Mouse (Mus musculus) megakaryocyte, embryonic 14.5 days (primary cell): ENCODE measurements at regions not wholly inside any gene's neighbourhood (a gene's known extent, or its start where the extent isn't known, plus 50 kb on each side); places are given as distances from the start of the nearest gene placed in this dataset.

Experiments used
- H3K27me3 ChIP-seq: replicated peaks from 2 replicates; pipeline ENCODE3; 2012; ENCODE audit warnings: inconsistent platforms
- H3K36me3 ChIP-seq: replicated peaks from 2 replicates; pipeline ENCODE3; 2012; ENCODE audit warnings: low read length, inconsistent platforms, mixed read lengths
- H3K4me1 ChIP-seq: 2 replicates; pipeline ENCODE4 v1.6.1; 2012; ENCODE audit warnings: inconsistent platforms
- H3K4me3 ChIP-seq: replicated peaks from 2 replicates; pipeline ENCODE3; 2012; ENCODE audit warnings: moderate library complexity, mild to moderate bottlenecking, inconsistent platforms
- H3K9me3 ChIP-seq: 2 replicates; pipeline ENCODE4 v1.6.1; 2012; ENCODE audit warnings: inconsistent platforms
- FLI1 ChIP-seq: IDR thresholded peaks from 2 replicates; pipeline ENCODE4 v1.6.1; 2012; ENCODE audit warnings: low read length, inconsistent platforms, mixed read lengths
- GATA1 ChIP-seq: IDR thresholded peaks from 3 replicates; pipeline ENCODE4 v1.6.1; 2012; ENCODE audit warnings: mixed read lengths, low read length, inconsistent platforms, borderline replicate concordance

DNA sequence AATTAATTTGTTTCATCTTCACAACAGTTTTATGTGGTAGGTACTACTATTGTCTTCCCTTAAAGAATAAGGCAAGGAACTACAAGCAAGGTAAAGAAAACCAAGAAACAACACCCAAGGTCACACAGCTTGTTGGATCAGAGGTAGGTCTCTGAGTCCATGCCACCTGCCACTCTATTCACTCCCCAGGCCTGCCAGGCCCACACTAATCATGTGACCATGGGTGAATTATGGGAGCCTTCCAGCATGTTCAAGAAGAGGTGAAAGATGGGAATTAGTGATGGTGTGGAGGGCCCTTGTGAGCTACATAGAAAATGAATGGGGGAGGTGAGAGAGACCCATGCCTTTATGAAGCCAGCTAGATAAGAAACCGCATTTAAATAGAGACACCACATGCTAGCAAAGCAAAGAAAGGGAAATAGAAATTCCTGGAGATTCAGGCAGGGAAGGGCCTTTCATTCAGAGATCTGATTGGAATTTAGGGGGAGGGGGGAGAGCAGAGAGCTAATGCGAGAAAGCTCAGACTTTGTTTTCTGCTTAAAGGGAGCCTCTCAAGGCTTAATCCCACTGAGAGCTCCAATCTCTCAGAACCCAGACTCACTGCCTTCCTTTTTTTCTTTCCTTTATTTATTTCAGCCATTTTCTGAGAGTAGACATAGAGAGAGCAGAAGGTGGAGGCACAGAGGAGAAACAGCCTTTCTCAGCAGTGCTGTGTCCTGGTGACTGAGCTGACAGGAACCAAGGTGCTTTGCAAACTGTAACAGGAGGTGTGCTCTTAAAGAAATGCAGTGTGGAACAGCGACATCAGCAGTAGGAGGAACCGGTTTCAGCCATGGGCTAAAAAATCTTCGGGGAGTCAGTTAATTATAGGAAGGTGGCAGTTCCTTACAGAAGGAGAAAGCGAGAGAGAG is 160.0 kb downstream of the Spata19 start:
- TF ChIP-seq FLI1 (no peak), GATA1 (no peak)
- Histone ChIP-seq H3K36me3 (no peaks in the 10 kb centered on the region), H3K4me3 (no peak overlapping the region), H3K9me3 (peaks cover 18% of the 10 kb centered on the region), H3K27me3 (peaks cover 44% of the 10 kb centered on the region), H3K4me1 (peaks cover 70% of the 10 kb centered on the region)

DNA sequence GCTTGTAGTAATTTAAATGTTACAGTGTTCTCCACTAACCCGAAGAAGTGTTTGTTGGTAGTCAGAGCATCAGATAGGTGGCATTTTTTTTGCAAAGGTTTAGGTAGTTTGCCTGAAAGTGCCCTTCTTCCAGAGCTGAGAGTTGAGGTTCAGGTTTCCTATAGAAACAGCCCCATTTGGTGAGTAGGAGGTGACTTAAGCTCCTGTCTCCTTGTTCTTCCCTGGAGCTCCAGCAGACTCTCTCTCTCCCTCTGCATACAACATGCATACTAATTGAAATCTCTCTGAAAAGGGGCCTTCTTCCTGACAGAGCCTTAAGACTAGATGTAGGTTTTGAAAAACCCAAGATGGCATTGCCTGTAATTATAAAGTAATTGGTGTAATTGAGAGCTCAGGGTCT is 161.3 kb downstream of the Spata19 start:
- Histone ChIP-seq H3K36me3 (no peaks in the 10 kb centered on the region), H3K4me1 (peaks cover 57% of the 10 kb centered on the region), H3K9me3 (peaks cover 31% of the 10 kb centered on the region), H3K4me3 (no peak overlapping the region), H3K27me3 (peaks cover 49% of the 10 kb centered on the region)
- no peak for TF ChIP-seq FLI1
- no peak for TF ChIP-seq GATA1

DNA sequence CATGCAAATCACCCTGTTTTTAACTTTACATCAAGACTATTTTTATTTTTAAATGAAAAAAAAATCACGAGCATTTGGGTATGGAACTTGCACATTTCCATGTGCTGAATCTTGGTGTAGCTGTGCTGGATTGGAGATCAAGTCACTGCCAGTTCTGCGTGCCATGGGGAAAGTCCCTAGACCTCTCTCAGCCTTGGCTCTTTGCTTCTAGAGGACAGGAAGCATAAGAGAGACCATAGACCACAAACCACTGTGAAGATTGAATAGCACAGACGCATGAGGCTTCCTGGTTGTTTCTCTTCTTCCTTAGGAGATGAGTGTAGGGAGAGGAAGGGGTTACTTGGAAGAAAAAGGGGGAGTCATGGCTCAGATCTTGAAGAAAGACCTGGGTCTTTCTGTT is 161.7 kb downstream of the Spata19 start:
- peaks cover 35% of the 10 kb centered on the region for H3K9me3 ChIP-seq
- H3K4me1 ChIP-seq: peaks cover 53% of the 10 kb centered on the region
- H3K27me3 ChIP-seq: peaks cover 49% of the 10 kb centered on the region
- H3K4me3 ChIP-seq: no peak overlapping the region
- H3K36me3 ChIP-seq: no peaks in the 10 kb centered on the region
- TF ChIP-seq GATA1 (no peak), FLI1 (no peak)

DNA sequence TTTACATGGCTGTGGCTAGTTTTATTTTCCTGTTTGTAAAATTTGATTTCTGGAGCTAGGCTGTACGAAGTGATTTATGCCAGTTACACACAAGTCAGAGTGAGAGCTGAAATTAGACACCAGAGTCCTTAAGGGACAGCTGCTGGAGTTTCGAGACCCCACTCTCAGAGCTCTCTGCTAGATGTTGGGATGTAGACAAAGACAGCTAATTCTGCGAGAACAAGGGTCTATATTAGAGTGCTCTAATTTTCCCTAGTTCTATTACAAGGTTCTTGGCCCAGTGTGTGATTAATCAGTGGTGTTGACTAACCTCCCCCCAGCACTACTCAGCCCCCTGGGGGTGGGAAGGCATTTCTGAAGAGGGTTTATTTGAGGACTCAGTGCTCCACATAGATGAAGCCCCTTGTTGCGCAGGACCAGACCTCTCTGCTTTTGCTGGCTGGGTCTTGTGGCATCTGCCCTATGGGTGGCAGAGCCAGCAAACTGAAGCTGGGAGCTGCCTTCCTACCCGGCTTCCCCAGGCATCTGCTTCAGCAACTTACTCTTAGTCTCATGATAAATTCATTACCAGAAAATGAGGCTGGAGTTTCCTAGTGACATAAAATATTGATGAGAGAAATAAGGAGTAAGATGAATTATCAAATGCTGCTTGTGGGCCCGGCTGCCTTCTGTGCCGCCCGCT is 171.9 kb downstream of the Spata19 start:
- peaks cover 6% of the 10 kb centered on the region; the same call in 1 of the 2 replicates for H3K9me3 ChIP-seq
- H3K36me3 ChIP-seq: no peaks in the 10 kb centered on the region
- no peak overlapping the region for H3K4me3 ChIP-seq
- TF ChIP-seq FLI1: no peak
- TF ChIP-seq GATA1: no peak
- H3K27me3 ChIP-seq: peaks cover 17% of the 10 kb centered on the region
- no peaks in the 10 kb centered on the region for H3K4me1 ChIP-seq

DNA sequence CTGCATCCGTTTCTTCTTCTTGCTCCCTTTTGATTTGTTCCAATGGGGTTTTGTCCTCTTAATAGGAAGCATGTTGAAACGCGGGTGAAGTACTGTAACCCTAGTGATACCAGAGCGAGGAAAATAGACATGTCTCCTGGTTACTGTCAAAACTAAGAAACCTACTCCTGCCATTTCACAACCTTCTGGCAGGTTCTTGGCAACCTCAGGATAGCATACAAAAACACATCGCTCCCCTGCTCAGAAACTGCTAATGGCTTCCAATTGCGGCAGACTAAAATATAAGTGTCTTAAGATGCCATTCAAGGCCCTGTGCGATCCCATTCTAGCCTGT is 172.4 kb downstream of the Spata19 start:
- TF ChIP-seq FLI1: no peak
- no peak for TF ChIP-seq GATA1
- H3K4me1 ChIP-seq: no peaks in the 10 kb centered on the region
- no peak overlapping the region for H3K4me3 ChIP-seq
- peaks cover 5% of the 10 kb centered on the region; the same call in 1 of the 2 replicates for H3K9me3 ChIP-seq
- H3K27me3 ChIP-seq: peaks cover 19% of the 10 kb centered on the region
- no peaks in the 10 kb centered on the region for H3K36me3 ChIP-seq

DNA sequence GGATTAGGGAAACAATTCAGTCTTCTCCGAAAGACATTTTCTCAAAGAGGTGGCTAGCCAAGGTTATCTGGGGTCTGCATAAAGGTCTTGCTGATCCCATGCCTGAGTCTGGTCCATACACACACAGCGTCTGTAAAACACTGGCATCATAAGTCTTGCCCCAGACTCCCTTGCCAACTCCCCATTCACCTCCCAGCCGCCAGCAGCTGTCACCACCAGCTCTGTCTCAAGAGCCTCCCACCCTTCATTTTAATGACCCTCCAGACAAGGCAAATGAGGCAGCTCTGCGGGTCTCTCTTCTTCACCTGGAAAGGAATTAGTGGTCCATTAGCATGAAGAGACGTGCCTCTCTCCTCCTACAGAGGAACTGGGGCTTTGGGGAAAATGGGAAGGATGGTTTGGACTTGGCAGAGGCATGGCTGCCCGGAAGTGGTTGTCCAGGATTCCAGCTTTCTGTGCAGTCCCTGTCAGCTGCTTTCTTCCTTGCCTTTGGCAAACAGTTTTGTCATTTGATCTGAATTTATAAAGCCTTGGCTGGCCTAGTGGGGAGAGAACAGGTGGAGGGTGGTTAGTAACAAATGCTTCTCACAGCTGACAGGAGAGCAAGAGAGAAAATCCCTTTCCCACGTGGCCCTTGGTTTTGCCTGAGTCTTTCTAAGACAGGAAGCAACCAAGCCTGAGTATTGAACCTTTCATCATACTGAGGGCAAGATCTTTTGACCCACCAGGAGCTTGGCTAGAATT is 173.3 kb upstream of the Opcml start:
- Histone ChIP-seq H3K4me3 (no peak overlapping the region), H3K9me3 (peaks cover 3% of the 10 kb centered on the region; the same call in 1 of the 2 replicates), H3K36me3 (no peaks in the 10 kb centered on the region), H3K4me1 (peaks cover 47% of the 10 kb centered on the region), H3K27me3 (no peaks in the 10 kb centered on the region)
- no peak for TF ChIP-seq GATA1
- no peak for TF ChIP-seq FLI1

DNA sequence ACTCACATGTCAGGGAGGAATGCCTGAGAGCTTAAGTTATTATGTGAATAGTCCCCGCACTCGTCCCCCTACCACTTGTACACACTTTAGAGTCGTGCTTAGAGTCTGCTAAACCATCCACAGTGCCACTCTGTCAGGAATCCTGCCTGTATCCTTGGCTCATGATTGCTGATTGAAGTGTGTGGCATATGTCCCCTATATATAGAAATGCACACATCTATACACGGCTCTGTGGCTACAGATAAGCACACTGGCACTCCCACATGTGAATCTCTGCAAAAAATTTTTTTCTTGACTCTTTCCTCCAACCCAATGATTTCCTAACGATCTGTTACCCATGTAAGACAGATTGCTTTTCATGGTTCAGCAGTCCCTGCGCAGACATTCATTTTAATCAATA is 155.7 kb upstream of the Opcml start:
- Histone ChIP-seq H3K4me1 (peaks cover 11% of the 10 kb centered on the region), H3K36me3 (no peaks in the 10 kb centered on the region), H3K4me3 (no peak overlapping the region), H3K27me3 (no peaks in the 10 kb centered on the region), H3K9me3 (0 out of 2 replicates have a peak, but pooled peaks cover 16% of the 10 kb centered on the region)
- TF ChIP-seq GATA1 (no peak), FLI1 (no peak)

DNA sequence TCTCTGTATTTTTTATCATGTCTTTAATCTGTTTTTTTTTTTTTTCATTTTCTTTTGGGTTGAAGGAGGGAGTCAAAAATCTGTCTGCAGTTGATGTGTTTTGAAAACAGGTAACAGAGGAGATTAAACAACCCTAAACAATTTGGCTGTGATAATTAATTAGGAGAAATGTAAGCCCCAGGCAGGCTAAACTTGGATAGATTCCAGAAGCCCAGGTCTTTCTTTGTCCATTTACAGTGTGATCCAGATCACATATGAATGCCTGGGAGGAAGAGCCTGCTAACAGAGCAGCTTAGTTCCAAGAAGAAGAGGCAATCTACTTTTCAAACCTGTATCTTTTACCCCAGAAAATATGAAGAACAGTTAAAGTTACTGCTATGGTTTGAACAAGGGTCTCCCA is 150.0 kb upstream of the Opcml start:
- Histone ChIP-seq H3K27me3 (no peaks in the 10 kb centered on the region), H3K36me3 (no peaks in the 10 kb centered on the region), H3K4me1 (peaks cover 39% of the 10 kb centered on the region), H3K9me3 (peaks cover 16% of the 10 kb centered on the region; the same call in 1 of the 2 replicates), H3K4me3 (no peak overlapping the region)
- TF ChIP-seq GATA1 (no peak), FLI1 (no peak)

DNA sequence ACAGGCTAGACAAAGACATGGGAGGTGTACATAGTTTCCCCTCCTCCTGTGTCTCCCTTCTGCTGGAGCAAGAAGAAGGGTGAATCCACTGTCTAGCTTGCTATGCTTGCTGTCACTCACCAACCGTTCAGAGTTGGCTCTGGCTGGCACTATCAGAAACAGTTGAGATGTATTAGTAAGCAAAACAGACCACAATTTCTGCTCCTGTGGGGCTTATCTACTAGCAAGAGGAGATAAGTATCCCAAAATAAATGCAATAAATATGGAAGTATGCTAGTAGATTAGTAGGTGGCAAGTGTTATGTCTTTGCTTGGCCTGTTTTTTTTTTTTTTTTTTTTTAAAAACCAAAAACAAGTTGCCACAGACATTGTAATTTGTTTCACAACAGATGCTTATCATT is 147.3 kb upstream of the Opcml start:
- no peaks in the 10 kb centered on the region for H3K36me3 ChIP-seq
- no peaks in the 10 kb centered on the region for H3K27me3 ChIP-seq
- H3K4me3 ChIP-seq: peak overlapping the region; percentile 59
- no peak for TF ChIP-seq GATA1
- TF ChIP-seq FLI1: no peak
- peaks cover 61% of the 10 kb centered on the region for H3K4me1 ChIP-seq
- peaks cover 6% of the 10 kb centered on the region; the same call in 1 of the 2 replicates for H3K9me3 ChIP-seq
